Mouse (Mus musculus) bone marrow, adult 2 months (tissue): ENCODE data around the gene Fam107a.
"Not testable (repeated sequence)": the region's sequence is repeated elsewhere in the genome, so short reads cannot be mapped to it uniquely, and the experiment has no call there.

Experiments used
- CTCF ChIP-seq: fragments of 200-500 bp; IDR thresholded peaks from 2 replicates; pipeline ENCODE4 v1.5.1; 2011; ENCODE audit warnings: low read length, control low read depth; ENCODE audit not compliant: control insufficient read depth, insufficient read depth
- POLR2A ChIP-seq: fragments of 200-500 bp; IDR thresholded peaks from 2 replicates; pipeline ENCODE4 v1.6.1; 2011; ENCODE audit warnings: low read depth, mild to moderate bottlenecking, control low read depth, low read length, borderline replicate concordance; ENCODE audit not compliant: control insufficient read depth

GRCm38 (mm10) chr14:8271281-8271680 is 46.5 kb downstream of the Fam107a start:
- not testable (repeated sequence) for TF ChIP-seq CTCF, POLR2A
